Mouse (Mus musculus): ENCODE measurements around the gene Tfe3. TPM values are rescaled to one million over a fixed set of nuclear protein-coding genes. Genes with fewer than 3 reads are reported as not detected.
"Not testable (repeated sequence)": the region's sequence is repeated elsewhere in the genome, so short reads cannot be mapped to it uniquely, and the experiment has no call there.

Gene Tfe3
- polyA plus RNA-seq, 1 experiment from 2014 or later, result 30.4 TPM

DNA sequence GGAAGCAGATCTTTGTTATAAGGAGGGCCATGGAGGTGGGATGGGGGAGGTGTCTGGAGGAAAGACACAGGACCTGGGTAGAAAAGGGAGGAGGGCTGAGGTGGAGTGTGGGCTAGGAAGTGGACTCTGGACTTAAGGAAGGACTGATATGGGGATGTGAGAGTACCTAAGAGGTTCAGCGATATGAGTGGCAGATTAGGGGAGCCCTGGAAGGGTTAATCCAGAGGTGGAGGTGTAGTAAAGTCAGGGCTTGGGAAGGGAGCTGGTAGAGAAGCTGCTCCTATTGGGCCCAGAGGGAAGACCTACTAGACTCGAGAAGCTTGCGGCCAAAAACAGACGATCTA, 33.5 kb upstream of the Tfe3 start:
- WGBS, result 42% methylated on average over 4 of the region's 4 CpGs
- ATAC-seq, result peak; percentile 1; the same call in 1 of the 2 replicates
- peak overlapping the region; percentile 72; the same call in 1 of the 2 replicates for H3K27ac ChIP-seq

DNA sequence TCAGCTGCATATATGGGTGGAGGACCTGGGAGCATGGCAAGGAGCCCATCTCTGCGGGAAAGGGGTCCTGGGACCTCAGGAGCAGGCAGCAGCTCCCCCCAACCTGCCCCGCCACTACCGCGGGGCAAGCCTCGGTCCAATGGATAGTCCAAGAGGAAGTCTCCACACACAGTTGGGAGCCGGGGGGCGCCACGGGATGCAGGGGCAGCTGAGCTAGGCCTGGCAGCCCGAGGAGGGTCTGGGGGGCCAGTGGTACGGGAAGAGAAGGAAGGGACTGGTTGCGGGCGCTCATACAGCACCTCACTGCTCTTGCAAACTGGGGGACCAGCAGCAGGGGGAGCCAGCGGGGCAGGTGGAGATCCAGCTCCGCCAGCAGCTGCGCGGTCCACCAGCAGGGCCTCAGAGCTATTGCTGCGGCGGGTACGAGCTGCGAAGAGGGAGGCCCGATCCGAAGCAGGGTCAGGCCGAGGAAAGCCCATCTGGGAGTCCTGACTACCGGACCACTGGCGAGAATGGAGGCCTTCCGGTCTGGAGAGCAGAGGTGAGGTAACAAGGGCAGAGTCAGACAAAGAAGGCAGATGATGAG, 28.7 kb upstream of the Tfe3 start:
- peaks cover 45% of the 10 kb centered on the region for H3K36me3 ChIP-seq
- H3K4me2 ChIP-seq (replicated peaks), result no peak overlapping the region
- no peak overlapping the region for H3K9ac ChIP-seq (replicated peaks)
- H3K4me3 ChIP-seq (replicated peaks), result no peak overlapping the region
- H3K4me1 ChIP-seq (replicated peaks), result peaks cover 11% of the 10 kb centered on the region
- no peak overlapping the region for H3K27ac ChIP-seq
- no peaks in the 10 kb centered on the region for H3K9me3 ChIP-seq
- no peaks in the 10 kb centered on the region for H3K27me3 ChIP-seq
- 32% methylated on average over 26 of the region's 26 CpGs for WGBS
- ATAC-seq, result no peak

More for the DNA sequence above, 33.5 kb upstream of the Tfe3 start:
- peaks cover 13% of the 10 kb centered on the region for H3K4me1 ChIP-seq (replicated peaks)
- no peaks in the 10 kb centered on the region for H3K27me3 ChIP-seq
- peak overlapping the region; percentile 66 for H3K9ac ChIP-seq (replicated peaks)
- H3K36me3 ChIP-seq, result peaks cover 30% of the 10 kb centered on the region
- H3K4me2 ChIP-seq (replicated peaks), result peak overlapping the region; percentile 62
- H3K9me3 ChIP-seq, result no peaks in the 10 kb centered on the region
- H3K4me3 ChIP-seq (replicated peaks), result peak overlapping the region; percentile 48

DNA sequence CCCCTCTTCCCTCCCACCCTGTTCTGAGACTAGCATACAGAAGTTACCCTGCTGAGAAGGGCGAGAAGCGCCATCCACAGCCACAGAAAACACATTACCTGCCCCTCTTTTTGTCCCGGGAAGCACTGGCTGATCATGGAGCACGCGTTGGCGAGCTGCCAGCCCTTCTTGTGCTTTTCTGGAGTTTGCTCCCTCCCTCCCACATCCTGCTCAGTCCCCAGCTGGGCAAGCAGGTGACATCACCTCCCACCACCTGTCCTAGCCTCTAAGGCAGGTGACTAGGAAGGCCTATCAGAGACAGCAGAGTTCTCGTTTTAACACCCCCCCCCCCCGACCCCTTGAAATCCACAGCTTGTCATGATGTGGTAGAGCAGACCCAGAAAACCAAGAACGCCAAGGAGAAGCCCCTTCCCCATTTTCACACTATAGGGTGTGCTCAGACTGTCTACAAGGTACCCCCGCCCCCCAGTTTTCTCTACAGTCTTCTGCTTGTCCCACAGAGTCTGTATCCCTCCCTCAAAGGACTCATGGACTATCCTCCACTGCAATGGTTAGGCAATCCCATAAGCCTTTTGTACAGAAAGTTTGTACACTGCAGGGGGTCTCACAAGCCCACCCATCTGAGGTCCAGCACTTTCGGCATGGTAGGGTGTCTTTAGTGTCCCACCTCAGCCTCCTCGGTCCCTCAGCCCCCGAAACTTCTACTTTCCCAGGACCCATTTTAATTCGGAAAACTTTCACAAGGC, 22.9 kb upstream of the Tfe3 start:
- no peak for ATAC-seq
- H3K9ac ChIP-seq (replicated peaks), result no peak overlapping the region
- WGBS, result 74% methylated on average over 14 of the region's 14 CpGs
- H3K9me3 ChIP-seq, result no peaks in the 10 kb centered on the region
- H3K36me3 ChIP-seq, result peaks cover 32% of the 10 kb centered on the region
- no peak overlapping the region for H3K4me3 ChIP-seq (replicated peaks)
- 0 out of 2 replicates have a peak, but pooled peaks cover 3% of the 10 kb centered on the region for H3K4me1 ChIP-seq (replicated peaks)
- H3K4me2 ChIP-seq (replicated peaks), result no peak overlapping the region
- no peak overlapping the region for H3K27ac ChIP-seq
- no peaks in the 10 kb centered on the region for H3K27me3 ChIP-seq

DNA sequence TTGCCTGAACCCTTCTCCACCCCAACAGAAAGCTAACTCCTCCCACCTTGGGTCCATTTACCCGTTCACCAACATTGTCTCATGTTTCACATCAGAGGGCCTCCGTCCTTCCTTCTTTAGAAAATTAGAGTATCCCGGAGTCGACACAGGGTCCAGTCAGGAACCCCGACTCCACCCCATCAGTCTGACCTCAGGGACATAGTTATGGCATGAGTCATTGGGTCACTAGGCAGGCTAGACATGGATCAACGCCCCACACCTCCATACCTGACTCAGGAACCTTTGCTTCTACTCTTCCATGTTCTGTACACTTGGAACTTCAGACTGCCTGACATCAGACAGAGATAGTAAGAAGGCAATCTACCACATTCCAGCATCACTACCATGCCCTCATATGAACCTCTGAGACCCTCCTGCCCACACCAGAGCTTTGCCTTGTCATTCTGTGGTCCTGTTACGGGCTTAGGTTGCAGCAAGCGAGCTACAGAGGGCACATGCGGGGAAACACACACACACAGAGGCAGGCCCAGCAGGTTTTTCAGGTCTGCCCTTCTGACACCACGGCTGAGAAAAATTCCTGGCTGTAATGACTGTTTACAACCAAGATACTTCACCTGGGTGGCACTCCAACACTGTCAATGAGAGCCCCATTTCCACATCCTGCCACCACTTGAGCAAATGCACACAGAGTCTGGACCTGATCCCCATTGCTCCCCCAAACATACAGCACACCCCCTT, 22.1 kb upstream of the Tfe3 start:
- ATAC-seq, result no peak
- Histone ChIP-seq H3K4me1 (replicated peaks) (0 out of 2 replicates have a peak, but pooled peaks cover 3% of the 10 kb centered on the region), H3K9ac (replicated peaks) (no peak overlapping the region), H3K27me3 (no peaks in the 10 kb centered on the region), H3K27ac (no peak overlapping the region), H3K4me2 (replicated peaks) (no peak overlapping the region), H3K4me3 (replicated peaks) (no peak overlapping the region), H3K36me3 (peaks cover 27% of the 10 kb centered on the region), H3K9me3 (no peaks in the 10 kb centered on the region)
- WGBS, result 76% methylated on average over 10 of the region's 10 CpGs

DNA sequence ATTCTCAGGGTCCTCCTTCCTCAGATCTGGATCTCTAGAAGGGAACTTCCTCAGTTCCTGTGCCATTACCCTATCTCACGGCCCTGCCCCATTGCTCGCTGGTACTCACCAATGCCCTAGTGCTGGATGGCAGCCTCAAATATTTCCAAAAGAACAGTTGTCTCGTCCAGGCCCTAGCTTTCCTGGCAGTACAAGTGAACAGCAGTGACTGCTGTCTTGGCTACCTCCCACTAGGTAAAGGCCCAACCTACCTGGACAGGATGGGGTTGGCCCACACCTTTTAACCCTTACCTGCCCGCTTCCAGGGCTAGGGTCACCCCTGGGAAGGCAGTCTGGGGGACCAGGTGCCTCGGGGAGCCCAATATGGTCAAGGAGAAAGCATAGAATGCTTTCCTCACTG, 21.3 kb upstream of the Tfe3 start:
- ATAC-seq, result no peak
- H3K4me1 ChIP-seq (replicated peaks), result 0 out of 2 replicates have a peak, but pooled peaks cover 3% of the 10 kb centered on the region
- no peak overlapping the region for H3K9ac ChIP-seq (replicated peaks)
- no peaks in the 10 kb centered on the region for H3K9me3 ChIP-seq
- H3K27me3 ChIP-seq, result no peaks in the 10 kb centered on the region
- no peak overlapping the region for H3K4me2 ChIP-seq (replicated peaks)
- H3K36me3 ChIP-seq, result peaks cover 19% of the 10 kb centered on the region
- WGBS, result 80% methylated on average over 5 of the region's 5 CpGs
- H3K4me3 ChIP-seq (replicated peaks), result no peak overlapping the region
- H3K27ac ChIP-seq, result no peak overlapping the region

DNA sequence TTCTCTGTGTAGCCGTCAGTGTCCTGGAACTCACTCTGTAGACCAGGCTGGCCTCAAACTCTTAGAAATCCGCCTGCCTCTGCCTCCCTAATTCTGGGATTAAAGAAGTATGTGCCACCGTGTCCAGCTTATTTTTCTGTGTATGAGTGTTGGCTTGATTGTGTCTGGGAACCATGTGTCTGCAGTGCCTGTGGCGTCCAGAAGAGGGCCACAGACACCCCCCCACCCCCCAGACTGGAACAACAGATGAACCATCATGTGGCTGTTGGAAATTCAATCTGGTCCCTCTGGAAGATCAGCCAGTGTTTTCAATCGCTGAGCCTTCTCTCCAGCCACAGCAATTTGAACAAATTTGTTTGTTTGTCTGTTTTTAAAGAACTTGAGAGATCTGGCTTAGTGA, 18.9 kb upstream of the Tfe3 start:
- Histone ChIP-seq H3K4me1 (replicated peaks) (0 out of 2 replicates have a peak, but pooled peaks cover 3% of the 10 kb centered on the region), H3K4me2 (replicated peaks) (no peak overlapping the region), H3K36me3 (no peaks in the 10 kb centered on the region), H3K9ac (replicated peaks) (no peak overlapping the region), H3K4me3 (replicated peaks) (no peak overlapping the region), H3K27ac (no peak overlapping the region), H3K9me3 (no peaks in the 10 kb centered on the region), H3K27me3 (no peaks in the 10 kb centered on the region)
- ATAC-seq, result no peak
- 63% methylated on average over 5 of the region's 5 CpGs for WGBS

DNA sequence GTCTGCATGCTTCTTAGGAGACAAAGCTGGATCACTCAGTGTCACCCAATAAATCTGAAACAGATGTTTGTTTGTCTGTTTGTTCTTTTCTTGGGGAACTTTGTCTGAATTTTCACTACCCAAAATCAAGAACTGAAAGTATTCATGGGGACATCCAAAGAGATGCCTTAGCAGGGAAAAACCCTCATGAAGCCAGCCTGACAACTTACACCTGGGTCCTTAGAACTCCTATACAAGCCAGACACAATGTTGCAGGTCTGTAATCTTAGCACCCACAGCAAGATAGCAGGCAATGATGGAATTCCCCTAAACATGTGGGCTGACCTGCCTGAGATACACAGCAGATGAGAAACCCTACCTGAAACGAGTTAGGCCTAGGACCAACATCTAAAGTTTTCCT, 17.4 kb upstream of the Tfe3 start:
- Histone ChIP-seq H3K9ac (replicated peaks) (no peak overlapping the region), H3K27me3 (no peaks in the 10 kb centered on the region), H3K9me3 (no peaks in the 10 kb centered on the region), H3K4me1 (replicated peaks) (peaks cover 9% of the 10 kb centered on the region; the same call in 1 of the 2 replicates), H3K36me3 (no peaks in the 10 kb centered on the region), H3K27ac (no peak overlapping the region), H3K4me2 (replicated peaks) (no peak overlapping the region), H3K4me3 (replicated peaks) (no peak overlapping the region)
- 80% methylated on average over 1 of the region's 1 CpGs for WGBS
- ATAC-seq, result no peak

DNA sequence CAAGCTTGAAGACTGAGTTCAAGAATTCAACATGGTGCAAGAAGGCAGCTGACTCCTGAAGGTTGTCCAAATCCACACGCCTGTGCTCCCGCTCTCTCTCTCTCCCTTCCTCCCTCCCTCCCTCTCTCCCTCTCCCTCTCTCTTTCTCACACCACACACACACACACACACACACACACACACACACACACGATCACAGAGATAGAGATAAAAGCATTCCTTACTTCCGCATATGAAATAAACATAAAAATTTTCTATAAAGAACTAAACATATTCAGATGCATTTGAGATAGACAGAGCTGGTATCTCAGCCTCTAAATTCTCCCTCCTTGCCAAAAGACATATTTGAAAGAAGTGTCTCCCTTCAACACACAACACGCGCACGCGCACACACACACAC, 16.9 kb upstream of the Tfe3 start:
- no peak for ATAC-seq
- no peak overlapping the region for H3K4me3 ChIP-seq (replicated peaks)
- H3K9me3 ChIP-seq, result no peaks in the 10 kb centered on the region
- no peak overlapping the region for H3K27ac ChIP-seq
- 91% methylated on average over 8 of the region's 8 CpGs for WGBS
- peaks cover 9% of the 10 kb centered on the region; the same call in 1 of the 2 replicates for H3K4me1 ChIP-seq (replicated peaks)
- H3K27me3 ChIP-seq, result no peaks in the 10 kb centered on the region
- no peak overlapping the region for H3K4me2 ChIP-seq (replicated peaks)
- H3K9ac ChIP-seq (replicated peaks), result no peak overlapping the region
- no peaks in the 10 kb centered on the region for H3K36me3 ChIP-seq

DNA sequence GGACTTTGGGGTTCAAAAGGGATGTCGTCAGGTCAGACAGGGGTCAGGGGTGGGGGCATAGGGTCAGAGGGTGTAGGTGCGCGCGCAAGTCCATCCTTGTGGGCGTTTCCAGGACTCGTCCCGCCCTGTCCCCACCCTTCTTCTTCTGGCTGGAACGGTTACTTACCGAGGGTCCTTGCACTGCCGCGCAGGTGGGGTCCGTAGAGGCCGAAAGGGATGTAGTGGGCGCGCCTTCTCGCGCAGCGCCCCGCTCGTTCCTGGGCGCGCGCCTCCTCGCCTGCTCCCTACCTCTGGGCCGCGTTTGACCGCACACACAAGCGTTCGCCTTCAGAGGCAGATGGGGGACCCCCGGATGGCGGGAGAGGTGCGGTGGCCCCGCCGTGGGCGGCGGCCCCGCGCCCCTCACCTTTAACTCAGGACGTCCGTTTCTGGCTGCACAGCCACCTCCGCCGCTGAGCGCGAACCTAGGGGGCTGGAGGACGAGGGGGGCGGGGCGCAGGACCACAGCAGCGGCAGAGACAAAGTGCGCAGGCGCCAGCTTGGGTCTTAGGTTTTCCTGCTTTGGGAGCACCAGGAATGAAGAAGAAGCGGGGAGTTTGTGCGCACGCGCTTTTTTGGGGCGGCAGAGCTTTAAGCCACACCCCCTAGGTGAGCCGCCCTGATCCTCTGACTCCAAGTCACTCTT, 11.8 kb upstream of the Tfe3 start, which contains the start of gene Ccdc120:
TSS of gene Ccdc120 (minus strand) at position 474 of the 685 bp plus-strand sequence.
- Histone ChIP-seq H3K4me3 (replicated peaks) (peak within 1 kb of the TSS; percentile 61), H3K9ac (replicated peaks) (peak within 1 kb of the TSS; percentile 72), H3K4me2 (replicated peaks) (peak within 1 kb of the TSS; percentile 58), H3K4me1 (replicated peaks) (peaks cover 9% of the 10 kb centered on the region; the same call in 1 of the 2 replicates), H3K36me3 (no peaks in the 10 kb centered on the region), H3K27ac (0 out of 2 replicates have a peak within 1 kb of the TSS, but pooled peaks have one; percentile 19), H3K9me3 (no peaks in the 10 kb centered on the region), H3K27me3 (no peaks in the 10 kb centered on the region)
- peak; percentile 90 for ATAC-seq
- 10% methylated on average over 28 of the region's 56 CpGs for WGBS

DNA sequence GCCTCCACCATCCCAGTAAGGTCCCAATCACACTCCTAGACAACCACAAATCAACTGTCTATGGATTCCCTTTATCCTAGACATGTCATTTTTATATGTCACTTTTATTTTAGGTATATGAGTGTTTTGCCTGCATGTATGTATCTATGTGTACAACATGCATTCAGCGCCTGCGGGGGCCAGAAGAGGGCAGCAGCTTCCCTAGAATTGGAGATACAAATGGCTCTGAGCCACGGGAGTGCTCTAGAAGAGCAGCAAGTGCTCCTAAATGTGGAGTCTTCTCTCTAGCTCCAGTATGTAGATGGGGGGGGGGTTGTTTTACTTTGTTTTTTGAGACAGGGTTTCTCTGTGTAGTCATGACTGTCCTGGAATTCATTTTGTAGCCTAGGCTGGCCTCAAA, 8.7 kb upstream of the Tfe3 start:
- H3K27me3 ChIP-seq; H3K36me3 ChIP-seq; H3K27ac ChIP-seq; H3K4me3 ChIP-seq (replicated peaks); H3K4me1 ChIP-seq (replicated peaks); H3K9me3 ChIP-seq; H3K9ac ChIP-seq (replicated peaks); H3K4me2 ChIP-seq (replicated peaks); ATAC-seq: not testable (repeated sequence)
- 21% methylated on average over 3 of the region's 3 CpGs for WGBS

DNA sequence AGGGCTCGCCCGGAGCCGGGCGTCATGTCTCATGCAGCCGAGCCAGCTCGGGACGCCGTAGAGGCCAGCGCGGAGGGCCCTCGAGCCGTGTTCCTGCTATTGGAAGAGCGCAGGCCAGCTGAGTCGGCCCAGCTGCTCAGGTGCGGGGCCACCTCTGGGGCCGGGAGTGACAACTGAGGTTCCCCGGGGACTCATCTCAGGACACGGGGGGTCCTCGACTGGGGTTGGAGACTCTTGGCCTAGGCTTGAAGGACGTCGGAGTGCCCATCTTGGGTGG, 499 bp downstream of the Tfe3 start:
- no peak for ATAC-seq
- peak overlapping the region; percentile 75 for H3K9ac ChIP-seq (replicated peaks)
- peak overlapping the region; percentile 72 for H3K4me2 ChIP-seq (replicated peaks)
- no peaks in the 10 kb centered on the region for H3K27me3 ChIP-seq
- no peaks in the 10 kb centered on the region; the same call in 1 of the 2 replicates for H3K9me3 ChIP-seq
- peak overlapping the region; percentile 65 for H3K4me3 ChIP-seq (replicated peaks)
- H3K4me1 ChIP-seq (replicated peaks), result peaks cover 27% of the 10 kb centered on the region
- 28% methylated on average over 21 of the region's 21 CpGs for WGBS
- peaks cover 15% of the 10 kb centered on the region for H3K36me3 ChIP-seq
- H3K27ac ChIP-seq, result peak overlapping the region; percentile 35; the same call in 1 of the 2 replicates
